Mouse (Mus musculus) adrenal gland, postnatal 14 days (tissue): ENCODE results near the gene Kif1a. TPM values are rescaled to one million over a fixed set of nuclear protein-coding genes. Genes with fewer than 3 reads are reported as not detected.

Experiments
- DNase-seq: peaks from one replicate; pipeline ENCODE4 v3.0.0; 2021; ENCODE audit warnings: mixed read lengths
- long read RNA-seq, 2 experiments: library from polyadenylated mRNA; stranded (forward); transcript quantifications; one replicate each; pipeline ENCODE4 v2.0.0; 2021
- total RNA-seq: library from RNA; stranded (reverse); gene quantifications from 2 replicates; pipeline ENCODE4 v1.2.3, GENCODE M21; 2021

Gene Kif1a
- total RNA-seq = 18.5 and 25.5 TPM in 2 replicates
- long read RNA-seq, experiment 1, partial matches to known transcripts = 1 of 5 reads
- long read RNA-seq, experiment 1, other reads (novel, unspliced or antisense) = 4 of 5 reads
- long read RNA-seq, experiment 2, partial matches to known transcripts = 2 of 5 reads
- long read RNA-seq, experiment 2, other reads (novel, unspliced or antisense) = 3 of 5 reads

GRCm38 (mm10) chr1:93101571-93102061 lies at the start of gene Kif1a:
TSS of gene Kif1a (minus strand) at chr1:93101951.
- peak; percentile 74 for DNase-seq

GRCm38 (mm10) chr1:93150907-93151661 lies 49.3 kb upstream of the Kif1a start:
- no peak for DNase-seq

GRCm38 (mm10) chr1:93144176-93144575 lies 42.4 kb upstream of the Kif1a start:
- DNase-seq = no peak

GRCm38 (mm10) chr1:93142871-93143270 lies 41.1 kb upstream of the Kif1a start:
- DNase-seq = peak; percentile 59

- peak; percentile 29 for DNase-seq
These were observed 38.0 kb upstream of the Kif1a start for GRCm38 (mm10) chr1:93139713-93140112.

GRCm38 (mm10) chr1:93138534-93138933 lies 36.8 kb upstream of the Kif1a start:
- peak; percentile 37 for DNase-seq

GRCm38 (mm10) chr1:93135036-93135526 lies 33.3 kb upstream of the Kif1a start, which contains the start of gene Agxt:
TSS of gene Agxt (plus strand) at chr1:93135240.
- DNase-seq = no peak

GRCm38 (mm10) chr1:93132676-93133075 lies 30.9 kb upstream of the Kif1a start:
- DNase-seq = no peak

- DNase-seq = no peak
These were observed 28.7 kb upstream of the Kif1a start for GRCm38 (mm10) chr1:93130242-93130983.

- DNase-seq = peak; percentile 81
These were observed 27.1 kb upstream of the Kif1a start for GRCm38 (mm10) chr1:93128710-93129349.

GRCm38 (mm10) chr1:93128209-93128608 lies 26.5 kb upstream of the Kif1a start:
- no peak for DNase-seq

- no peak for DNase-seq
These were observed 23.5 kb upstream of the Kif1a start for GRCm38 (mm10) chr1:93125256-93125655.

GRCm38 (mm10) chr1:93124066-93124465 lies 22.3 kb upstream of the Kif1a start:
- peak; percentile 26 for DNase-seq

- DNase-seq = no peak
These were observed 21.6 kb upstream of the Kif1a start for GRCm38 (mm10) chr1:93123179-93123854.

GRCm38 (mm10) chr1:93118816-93119215 lies 17.1 kb upstream of the Kif1a start:
- no peak for DNase-seq

GRCm38 (mm10) chr1:93115471-93115870 lies 13.7 kb upstream of the Kif1a start:
- no peak for DNase-seq

GRCm38 (mm10) chr1:93114713-93115463 lies 13.1 kb upstream of the Kif1a start:
- peak; percentile 84 for DNase-seq

- DNase-seq = no peak
These were observed 949 bp upstream of the Kif1a start for GRCm38 (mm10) chr1:93102700-93103099.

- DNase-seq = peak; percentile 62
These were observed 917 bp downstream of the Kif1a start for GRCm38 (mm10) chr1:93100576-93101491.

- DNase-seq = peak; percentile 41
These were observed 1.5 kb downstream of the Kif1a start for GRCm38 (mm10) chr1:93100243-93100575.
